Mouse (Mus musculus): ENCODE results near the gene Nos1ap.

Gene Nos1ap

GRCm38 (mm10) chr1:170546297-170546696 is 43.4 kb downstream of the Nos1ap start:
- no peak for DNase-seq (ENCODE audit: low spot score in 2 of 2)

DNA sequence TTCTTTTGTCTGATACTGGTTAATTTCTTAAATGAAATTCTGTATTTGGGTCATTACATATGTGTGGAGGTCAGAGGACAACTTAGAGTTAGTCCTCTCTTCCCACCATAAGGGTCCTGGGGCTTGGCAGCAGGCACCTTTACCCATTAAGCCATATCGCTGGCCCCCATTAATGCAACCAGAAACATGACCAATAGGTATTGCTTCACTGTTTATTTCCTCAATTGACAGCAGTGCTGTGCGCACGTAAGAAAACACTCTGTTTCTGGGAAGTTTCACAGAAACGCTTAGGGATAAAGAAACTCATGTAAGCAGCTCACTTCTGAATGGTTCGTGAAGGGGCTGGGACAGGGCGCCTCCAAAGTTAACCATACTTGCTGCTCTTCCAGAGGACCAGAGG is 44.4 kb downstream of the Nos1ap start:
- no peak for DNase-seq (ENCODE audit: low spot score in 2 of 2)

- DNase-seq (ENCODE audit: low spot score in 2 of 2) = no peak
Observed at GRCm38 (mm10) chr1:170539507-170539906, 50.2 kb downstream of the Nos1ap start.

- peak in 1 of 2 experiments; percentile 36 for DNase-seq (ENCODE audit: low spot score in 2 of 2)
Observed at GRCm38 (mm10) chr1:170538481-170539061, 51.1 kb downstream of the Nos1ap start.

GRCm38 (mm10) chr1:170536344-170536743 is 53.3 kb downstream of the Nos1ap start:
- no peak for DNase-seq (ENCODE audit: low spot score in 2 of 2)

DNA sequence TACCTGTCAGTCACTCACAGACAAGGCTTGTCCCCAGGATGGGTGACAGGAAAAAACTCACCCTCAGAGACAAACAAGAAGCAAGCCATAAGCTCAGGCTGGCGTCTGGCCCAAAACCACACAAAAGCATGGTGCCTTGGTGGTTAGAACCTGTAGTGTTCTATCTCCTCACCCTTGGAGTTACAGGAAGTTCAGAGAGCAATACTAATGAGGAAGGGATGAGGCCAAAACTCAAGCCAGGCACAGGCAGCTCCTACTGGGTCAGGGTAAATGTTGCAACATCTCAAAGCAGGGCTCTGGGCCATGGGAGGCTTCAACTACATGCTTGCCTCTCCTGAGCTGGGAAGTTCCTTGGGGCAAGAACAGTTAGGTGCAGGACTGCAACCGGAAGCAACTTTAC is 54.4 kb downstream of the Nos1ap start:
- no peak for DNase-seq (ENCODE audit: low spot score in 2 of 2)

DNA sequence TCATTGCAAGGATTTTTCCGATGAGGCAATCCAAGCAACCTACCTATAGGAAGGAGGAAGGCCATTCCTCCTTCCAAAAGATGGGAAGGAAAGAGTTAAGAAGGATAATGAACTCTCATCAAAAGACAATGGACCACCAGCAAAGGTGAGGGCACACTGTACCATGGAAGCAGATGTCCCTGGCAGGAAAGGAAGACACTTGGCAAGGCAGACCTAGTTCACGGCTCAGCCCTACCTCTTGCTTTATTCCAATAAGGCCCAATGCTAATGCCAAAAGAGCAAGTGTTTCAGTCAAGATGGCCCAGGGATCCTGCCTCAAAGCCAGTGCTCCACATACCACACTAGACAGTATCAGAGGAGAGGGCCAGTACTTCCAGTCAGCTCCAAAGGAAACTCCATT is 58.4 kb downstream of the Nos1ap start:
- DNase-seq (ENCODE audit: low spot score in 2 of 2) = no peak

DNA sequence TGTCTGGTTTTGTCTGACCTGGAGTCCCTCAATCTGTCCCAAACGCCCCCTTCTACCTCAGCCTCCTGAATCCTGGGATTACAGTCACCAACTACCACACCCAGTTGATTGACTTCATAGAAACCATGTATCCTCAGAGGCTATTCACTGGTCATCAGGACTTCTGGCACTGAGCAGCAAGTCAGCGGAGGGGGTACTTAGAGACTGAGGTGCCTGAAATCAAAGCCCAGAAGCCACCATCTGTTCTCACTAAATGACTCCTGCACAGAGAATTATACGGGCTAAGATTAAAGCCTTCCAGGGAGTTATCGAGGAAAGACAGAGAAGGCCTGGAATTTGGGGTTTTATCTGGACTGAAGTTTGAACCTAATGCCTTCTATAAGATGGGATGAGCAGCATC is 59.2 kb downstream of the Nos1ap start:
- DNase-seq (ENCODE audit: low spot score in 2 of 2) = no peak

DNA sequence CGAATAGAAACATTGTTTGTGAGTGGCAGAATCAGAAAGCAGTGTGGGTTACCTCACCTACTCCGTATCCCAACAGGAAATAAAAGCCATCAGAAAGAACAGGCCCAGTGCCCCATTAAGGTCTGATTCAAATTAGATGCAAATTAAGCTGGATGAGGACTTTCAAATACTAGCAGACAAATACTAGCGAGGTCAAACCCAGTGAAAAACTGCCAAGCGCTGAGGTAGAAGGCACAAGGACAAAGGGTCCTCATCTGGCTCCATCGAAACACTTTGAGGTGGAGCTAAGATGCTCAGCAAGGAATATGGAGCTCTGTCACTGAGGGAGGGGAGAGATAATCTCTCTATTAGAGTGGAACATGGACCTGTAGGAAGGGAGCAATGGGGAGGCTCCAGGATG is 66.8 kb downstream of the Nos1ap start:
- no peak for DNase-seq (ENCODE audit: low spot score in 2 of 2)

DNA sequence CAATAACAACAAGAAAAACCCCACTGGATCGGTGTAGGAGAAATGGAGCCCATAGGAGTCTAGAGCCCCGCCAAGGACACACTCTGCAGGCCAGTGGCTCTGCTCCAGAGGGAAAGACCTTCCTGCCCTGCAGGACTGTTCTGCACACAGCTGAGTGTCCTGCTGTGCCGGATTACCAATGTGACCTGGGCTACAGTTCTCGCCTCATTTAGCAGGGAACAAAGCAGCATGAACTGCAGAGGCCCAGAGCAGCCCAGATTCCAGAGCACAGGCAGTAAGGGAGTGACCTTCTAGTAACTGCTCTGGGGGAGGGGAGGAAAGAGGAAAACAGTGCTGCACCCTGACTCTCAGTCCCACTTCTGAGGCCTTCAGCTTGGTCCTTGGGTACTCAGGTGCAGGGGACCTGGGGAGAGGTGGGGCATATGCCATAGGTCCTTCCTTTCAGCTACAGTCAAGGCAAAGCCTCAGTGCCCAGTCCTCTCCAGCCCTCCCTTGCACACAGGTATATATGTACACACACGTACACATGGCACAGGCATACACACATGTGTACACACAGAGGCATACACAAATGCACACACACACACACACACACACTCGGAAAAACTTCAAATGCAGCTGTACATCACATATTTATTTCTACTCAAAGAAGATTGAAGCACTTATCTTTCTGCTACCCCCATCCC is 68.0 kb downstream of the Nos1ap start:
- peak; percentile 37 to 41 for DNase-seq (ENCODE audit: low spot score in 2 of 2)

DNA sequence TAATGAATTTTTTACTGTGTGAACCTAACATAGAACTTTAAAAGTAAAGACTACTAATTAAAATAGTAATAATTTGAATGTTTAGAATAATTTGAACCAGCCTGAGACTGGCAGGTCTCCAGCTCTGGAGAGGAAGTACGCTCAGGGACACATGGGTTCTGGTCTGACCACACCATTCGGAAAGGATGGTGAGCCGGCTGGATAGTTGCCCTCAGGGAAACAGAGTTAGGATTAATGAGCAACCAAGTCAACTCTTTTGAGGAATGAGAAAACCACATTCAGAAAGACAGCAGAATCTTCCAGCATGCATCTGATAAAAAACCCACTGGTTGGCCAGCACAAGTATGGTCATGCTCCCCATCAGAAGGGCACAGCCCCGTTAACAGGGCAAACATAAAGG is 69.5 kb downstream of the Nos1ap start:
- DNase-seq (ENCODE audit: low spot score in 2 of 2) = no peak

GRCm38 (mm10) chr1:170519631-170520030 is 70.0 kb downstream of the Nos1ap start:
- no peak for DNase-seq (ENCODE audit: low spot score in 2 of 2)

- DNase-seq (ENCODE audit: low spot score in 2 of 2) = no peak
Observed at GRCm38 (mm10) chr1:170516182-170516581, 73.5 kb downstream of the Nos1ap start.

DNA sequence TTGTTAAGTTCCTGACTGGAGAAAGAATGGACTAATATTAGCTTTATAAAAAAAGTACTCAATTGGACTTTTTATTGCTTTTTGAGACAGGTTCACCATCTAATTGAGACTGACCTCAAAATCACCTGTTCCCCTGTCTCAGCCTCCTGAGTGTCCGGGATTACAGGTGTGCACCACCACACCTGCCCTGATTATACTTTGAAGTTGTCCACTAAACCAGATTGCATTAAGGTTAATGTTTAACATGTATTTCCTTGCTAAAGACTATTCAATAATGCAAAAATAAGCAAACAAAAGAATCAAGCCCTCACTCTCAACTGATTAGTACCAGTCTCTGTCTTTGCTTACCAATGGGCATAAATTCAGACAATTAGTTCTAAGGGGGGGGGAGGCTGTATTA is 74.2 kb downstream of the Nos1ap start:
- no peak for DNase-seq (ENCODE audit: low spot score in 2 of 2)

- DNase-seq (ENCODE audit: low spot score in 2 of 2) = no peak
Observed at GRCm38 (mm10) chr1:170514226-170514625, 75.4 kb downstream of the Nos1ap start.

GRCm38 (mm10) chr1:170512429-170513097 is 77.1 kb downstream of the Nos1ap start:
- DNase-seq (ENCODE audit: low spot score in 2 of 2) = no peak

GRCm38 (mm10) chr1:170510595-170511240 is 78.9 kb downstream of the Nos1ap start:
- no peak for DNase-seq (ENCODE audit: low spot score in 2 of 2)

DNA sequence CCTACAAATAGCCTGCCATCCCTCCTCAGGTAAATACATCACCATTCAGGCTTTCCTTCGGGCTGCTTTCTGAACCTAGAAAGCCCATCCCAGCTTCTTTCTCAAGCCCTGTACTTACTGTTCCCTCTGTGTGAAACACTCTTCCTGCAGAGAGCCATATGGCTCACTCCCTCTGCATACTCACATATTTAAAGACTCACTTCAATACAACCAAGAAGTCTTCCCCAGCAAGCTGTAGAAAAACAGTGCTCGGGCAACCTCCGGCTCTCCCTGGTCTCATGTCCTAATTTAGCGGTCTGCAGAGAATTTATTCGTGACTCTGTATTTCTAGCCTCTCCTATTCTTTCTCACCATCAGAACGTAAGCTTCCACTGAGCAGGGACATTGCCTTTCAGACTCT is 83.4 kb downstream of the Nos1ap start:
- no peak for DNase-seq (ENCODE audit: low spot score in 2 of 2)

DNA sequence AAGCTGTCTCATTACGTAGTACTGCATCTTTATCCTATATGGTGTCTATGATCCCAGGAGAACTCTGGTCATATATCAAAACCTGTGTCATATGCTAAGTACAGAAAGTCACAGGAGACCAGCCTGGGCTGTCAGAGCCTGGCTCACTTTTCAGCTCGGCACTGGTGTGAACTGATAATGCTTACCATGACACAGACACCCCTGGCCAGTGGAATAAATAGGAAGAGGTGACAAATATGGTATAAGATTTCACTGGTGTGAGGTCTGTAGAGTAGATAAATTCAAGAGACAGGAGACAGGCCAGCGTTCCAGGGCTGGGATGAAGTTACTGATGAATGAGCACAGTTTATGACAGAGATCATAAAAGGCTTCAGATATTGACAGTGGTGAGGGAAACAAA is 84.6 kb downstream of the Nos1ap start:
- no peak for DNase-seq (ENCODE audit: low spot score in 2 of 2)

- DNase-seq (ENCODE audit: low spot score in 2 of 2) = no peak
Observed at GRCm38 (mm10) chr1:170504378-170504777, 85.3 kb downstream of the Nos1ap start.

DNA sequence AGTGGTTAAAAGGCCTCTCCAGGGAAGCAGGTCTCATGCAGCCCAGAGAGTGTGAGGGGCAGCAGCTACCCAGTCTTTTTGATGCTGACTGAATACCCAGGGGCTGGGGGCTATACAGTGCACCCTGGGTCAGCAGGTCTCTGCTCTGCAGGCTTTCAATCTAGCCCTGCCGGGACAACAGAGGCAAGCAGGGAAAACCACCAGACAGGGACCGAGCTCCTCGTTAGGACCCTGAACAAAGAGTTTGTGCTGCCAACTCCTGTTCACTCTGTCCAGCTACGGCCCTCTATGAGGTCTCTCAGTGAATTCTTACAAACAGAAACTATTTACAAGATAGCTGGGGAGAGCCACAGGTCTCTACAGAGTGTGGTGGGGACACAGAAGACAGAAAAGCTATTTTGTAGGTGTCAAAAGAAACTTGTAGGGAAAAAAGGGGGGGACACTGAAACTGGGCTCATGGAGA is 86.4 kb downstream of the Nos1ap start:
- no peak for DNase-seq (ENCODE audit: low spot score in 2 of 2)

DNA sequence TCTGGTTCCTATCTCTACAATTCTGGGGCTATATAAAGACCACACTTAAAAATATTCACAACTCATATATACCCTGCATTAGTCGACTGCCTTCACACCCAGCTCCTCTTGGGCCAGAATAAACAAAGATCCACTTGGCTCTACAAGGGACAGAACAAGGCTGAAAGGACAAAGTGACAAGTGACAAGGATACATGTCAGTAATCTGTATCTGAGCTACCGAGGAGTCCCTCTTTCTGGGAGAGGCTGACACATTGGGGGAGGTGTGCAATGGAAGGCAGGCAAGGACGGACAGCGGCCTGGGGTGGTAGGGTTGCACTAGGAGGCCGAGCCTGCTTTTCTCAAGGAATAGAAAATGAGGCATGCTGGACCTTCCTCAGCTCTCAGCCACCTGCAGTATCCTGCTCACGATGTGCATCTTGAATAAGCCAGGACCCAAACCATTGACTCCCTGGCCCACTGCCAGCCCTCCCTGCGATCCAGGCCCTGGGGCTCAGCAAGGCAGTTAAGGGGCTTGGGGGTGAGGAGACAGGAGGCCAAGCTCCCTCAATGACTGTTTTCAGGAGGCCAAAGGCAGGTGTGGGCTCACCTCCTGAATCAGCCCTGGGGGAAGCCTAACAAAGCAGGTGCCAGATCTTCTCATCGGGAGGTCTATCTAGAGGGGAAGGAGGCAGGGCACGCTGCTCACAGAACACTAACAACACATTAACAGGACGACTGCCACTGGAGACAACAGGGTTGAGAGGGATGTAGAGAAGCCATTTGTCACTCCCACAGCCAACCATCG is 87.0 kb downstream of the Nos1ap start:
- no peak for DNase-seq (ENCODE audit: low spot score in 2 of 2)
